Mouse (Mus musculus): ENCODE data around the gene Arl3.

DNA sequence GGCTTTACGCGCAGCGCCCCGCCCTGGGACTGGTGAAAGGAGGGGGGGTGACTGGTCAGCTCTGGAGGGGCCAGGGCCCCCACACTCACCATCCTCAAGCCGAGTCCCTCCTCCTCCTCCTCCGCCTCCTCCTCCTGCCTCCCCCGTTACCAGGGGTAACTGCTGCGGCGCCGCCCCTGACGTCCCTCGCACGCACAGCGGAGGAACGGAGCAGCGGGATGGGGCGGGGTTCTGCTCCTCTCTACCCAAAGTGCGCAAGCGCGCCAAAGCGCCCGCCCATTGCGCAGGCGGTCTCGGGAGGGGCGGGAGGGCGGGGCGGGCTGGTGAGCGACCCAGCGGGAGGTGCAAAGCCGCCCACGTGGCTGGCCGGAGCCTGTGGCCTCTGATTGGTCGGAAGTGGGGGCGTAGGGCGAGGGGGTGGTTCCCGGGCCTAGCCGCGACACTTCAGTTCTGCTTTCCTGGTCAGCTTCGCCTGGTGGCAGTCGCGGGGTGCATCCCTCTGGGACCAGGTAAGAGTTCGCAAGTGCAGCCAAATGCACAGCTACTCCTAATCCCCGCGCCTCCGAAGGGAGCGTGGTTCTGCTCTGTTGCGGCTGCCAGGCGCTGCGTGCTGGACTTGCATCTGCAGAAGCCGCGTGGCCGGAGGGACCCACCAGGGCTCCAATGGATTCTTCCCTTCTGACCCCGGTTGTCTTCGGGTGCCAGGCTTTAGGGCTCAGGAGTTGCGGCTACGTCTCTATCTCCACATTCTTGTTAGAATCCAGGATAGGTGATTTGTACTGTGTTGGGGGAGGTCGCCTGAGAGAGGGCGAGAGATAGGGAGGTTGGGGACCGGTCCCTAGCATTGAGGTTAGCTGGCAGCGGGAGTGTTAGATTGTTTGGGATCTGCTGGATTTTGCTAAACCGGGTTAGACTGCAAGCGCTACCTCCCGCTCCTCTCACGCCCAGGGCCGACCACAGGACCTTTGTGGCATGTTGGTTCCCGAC is at the start of gene Arl3, which contains the start of gene Sfxn2:
- TF ChIP-seq CTCF (IDR thresholded peaks at IDR 0.05; ENCODE audit: insufficient read depth, low read depth, low read length) (peak; percentile 15; the same call in 1 of the 2 replicates), POLR2A (IDR thresholded peaks at IDR 0.05; ENCODE audit: insufficient read depth, low read depth, low read length) (peak; percentile 41)
